Mouse (Mus musculus): Measurements from ENCODE around the gene Gm10563. TPM values are rescaled to one million over a fixed set of nuclear protein-coding genes. Genes with fewer than 3 reads are reported as not detected.
A peak's percentile ranks its signal among the peaks of the same experiment; 100 is the strongest.
"Not testable (repeated sequence)": the region's sequence is repeated elsewhere in the genome, so short reads cannot be mapped to it uniquely, and the experiment has no call there.

The Gm10563 gene
- not detected in 2 replicates for polyA plus RNA-seq (2015; fragmentation: Nextera tagmentation; extraction: Ambion mirVana)

- H3K4me3 ChIP-seq; H3K4me1 ChIP-seq; H3K4me2 ChIP-seq; H3K27ac ChIP-seq (replicated peaks); H3K9ac ChIP-seq; H3K27me3 ChIP-seq (replicated peaks); ATAC-seq (ENCODE audit: extremely low read depth, insufficient number of reproducible peaks, low FRiP score, low TSS enrichment); H3K9me3 ChIP-seq: not testable (repeated sequence)
- 95% methylated on average over 2 of the region's 2 CpGs for WGBS
- peaks cover 95% of the 10 kb centered on the region for H3K36me3 ChIP-seq
Observed at GRCm38 (mm10) chr4:155645308-155645707, at the start of gene Gm10563. Gene Gm10563 (minus strand): TSS chr4:155645408.

- H3K27ac ChIP-seq (replicated peaks) = peak overlapping the region; percentile 32; the same call in 1 of the 2 replicates
- ATAC-seq (ENCODE audit: extremely low read depth, insufficient number of reproducible peaks, low FRiP score, low TSS enrichment) = peak; percentile 45; the same call in 1 of the 2 replicates
- peak overlapping the region; percentile 76 for H3K4me3 ChIP-seq
- H3K36me3 ChIP-seq = no peaks in the 10 kb centered on the region
- peaks cover 14% of the 10 kb centered on the region for H3K4me1 ChIP-seq
- H3K9me3 ChIP-seq = no peaks in the 10 kb centered on the region
- H3K27me3 ChIP-seq (replicated peaks) = peaks cover 37% of the 10 kb centered on the region
- 1% methylated on average over 89 of the region's 92 CpGs for WGBS
- peak overlapping the region; percentile 98 for H3K4me2 ChIP-seq
- H3K9ac ChIP-seq = peak overlapping the region; percentile 85
Observed at GRCm38 (mm10) chr4:155694482-155695401, 49.5 kb upstream of the Gm10563 start.

- Histone ChIP-seq H3K4me1 (peaks cover 14% of the 10 kb centered on the region), H3K4me3 (peak within 1 kb of the TSS; percentile 76), H3K27ac (replicated peaks) (peak within 1 kb of the TSS; percentile 32; the same call in 1 of the 2 replicates), H3K9me3 (no peaks in the 10 kb centered on the region), H3K4me2 (peak within 1 kb of the TSS; percentile 98), H3K27me3 (replicated peaks) (peaks cover 37% of the 10 kb centered on the region), H3K9ac (peak within 1 kb of the TSS; percentile 85), H3K36me3 (no peaks in the 10 kb centered on the region)
- peak; percentile 58; the same call in 1 of the 2 replicates for ATAC-seq (ENCODE audit: extremely low read depth, insufficient number of reproducible peaks, low FRiP score, low TSS enrichment)
- WGBS = 2% methylated on average over 24 of the region's 47 CpGs
Observed at GRCm38 (mm10) chr4:155694111-155694481, 48.9 kb upstream of the Gm10563 start, which contains the start of gene Fndc10. Gene Fndc10 (plus strand): TSS chr4:155694342.

- Histone ChIP-seq H3K27me3 (replicated peaks) (peaks cover 37% of the 10 kb centered on the region), H3K36me3 (no peaks in the 10 kb centered on the region), H3K4me1 (peaks cover 14% of the 10 kb centered on the region), H3K9me3 (no peaks in the 10 kb centered on the region), H3K4me3 (no peak overlapping the region), H3K9ac (no peak overlapping the region), H3K4me2 (no peak overlapping the region), H3K27ac (replicated peaks) (no peak overlapping the region)
- ATAC-seq (ENCODE audit: extremely low read depth, insufficient number of reproducible peaks, low FRiP score, low TSS enrichment) = no peak
- WGBS = 92% methylated on average over 3 of the region's 3 CpGs
Observed at GRCm38 (mm10) chr4:155692421-155692820, 47.2 kb upstream of the Gm10563 start.

GRCm38 (mm10) chr4:155690571-155691375, 45.6 kb upstream of the Gm10563 start:
- Histone ChIP-seq H3K4me1 (peaks cover 9% of the 10 kb centered on the region), H3K9me3 (no peaks in the 10 kb centered on the region), H3K4me2 (no peak overlapping the region), H3K9ac (no peak overlapping the region), H3K36me3 (no peaks in the 10 kb centered on the region), H3K27ac (replicated peaks) (no peak overlapping the region), H3K4me3 (no peak overlapping the region), H3K27me3 (replicated peaks) (peaks cover 28% of the 10 kb centered on the region)
- WGBS = 71% methylated on average over 12 of the region's 12 CpGs
- no peak for ATAC-seq (ENCODE audit: extremely low read depth, insufficient number of reproducible peaks, low FRiP score, low TSS enrichment)

GRCm38 (mm10) chr4:155687764-155688163, 42.6 kb upstream of the Gm10563 start:
- not testable (repeated sequence) for H3K9me3 ChIP-seq; H3K9ac ChIP-seq; H3K4me3 ChIP-seq; H3K27ac ChIP-seq (replicated peaks); H3K4me2 ChIP-seq; H3K4me1 ChIP-seq; ATAC-seq (ENCODE audit: extremely low read depth, insufficient number of reproducible peaks, low FRiP score, low TSS enrichment); H3K36me3 ChIP-seq
- H3K27me3 ChIP-seq (replicated peaks) = peaks cover 10% of the 10 kb centered on the region; the same call in 1 of the 2 replicates
- whole genome bisulfite sequencing = 58% methylated on average over 4 of the region's 4 CpGs

GRCm38 (mm10) chr4:155683670-155684277, 38.6 kb upstream of the Gm10563 start:
- H3K4me1 ChIP-seq; H3K4me2 ChIP-seq; H3K27me3 ChIP-seq (replicated peaks); H3K4me3 ChIP-seq; H3K36me3 ChIP-seq; H3K9ac ChIP-seq; H3K27ac ChIP-seq (replicated peaks); H3K9me3 ChIP-seq; ATAC-seq (ENCODE audit: extremely low read depth, insufficient number of reproducible peaks, low FRiP score, low TSS enrichment): not testable (repeated sequence)
- 89% methylated on average over 16 of the region's 19 CpGs for WGBS

GRCm38 (mm10) chr4:155675991-155676390, 30.8 kb upstream of the Gm10563 start:
- no peak overlapping the region for H3K4me2 ChIP-seq
- H3K4me1 ChIP-seq = no peaks in the 10 kb centered on the region
- no peaks in the 10 kb centered on the region for H3K27me3 ChIP-seq (replicated peaks)
- no peaks in the 10 kb centered on the region for H3K36me3 ChIP-seq
- 64% methylated on average over 2 of the region's 2 CpGs for WGBS
- H3K4me3 ChIP-seq = no peak overlapping the region
- H3K27ac ChIP-seq (replicated peaks) = no peak overlapping the region
- no peak for ATAC-seq (ENCODE audit: extremely low read depth, insufficient number of reproducible peaks, low FRiP score, low TSS enrichment)
- no peak overlapping the region for H3K9ac ChIP-seq
- H3K9me3 ChIP-seq = no peaks in the 10 kb centered on the region

- H3K4me3 ChIP-seq = no peak overlapping the region
Observed at GRCm38 (mm10) chr4:155672082-155672481, 26.9 kb upstream of the Gm10563 start.

GRCm38 (mm10) chr4:155670236-155670635, 25.0 kb upstream of the Gm10563 start:
- H3K9me3 ChIP-seq; H3K27me3 ChIP-seq (replicated peaks); H3K9ac ChIP-seq; H3K27ac ChIP-seq (replicated peaks); ATAC-seq (ENCODE audit: extremely low read depth, insufficient number of reproducible peaks, low FRiP score, low TSS enrichment); H3K4me2 ChIP-seq; H3K36me3 ChIP-seq: not testable (repeated sequence)
- peak overlapping the region; percentile 71; the same call in 1 of the 2 replicates for H3K4me3 ChIP-seq
- WGBS = 70% methylated on average over 4 of the region's 4 CpGs
- peaks cover 12% of the 10 kb centered on the region for H3K4me1 ChIP-seq

More at GRCm38 (mm10) chr4:155672082-155672481, 26.9 kb upstream of the Gm10563 start:
- no peaks in the 10 kb centered on the region for H3K9me3 ChIP-seq
- H3K9ac ChIP-seq = no peak overlapping the region
- no peaks in the 10 kb centered on the region for H3K27me3 ChIP-seq (replicated peaks)
- peaks cover 12% of the 10 kb centered on the region for H3K4me1 ChIP-seq
- H3K27ac ChIP-seq (replicated peaks) = no peak overlapping the region
- H3K36me3 ChIP-seq = no peaks in the 10 kb centered on the region
- no peak for ATAC-seq (ENCODE audit: extremely low read depth, insufficient number of reproducible peaks, low FRiP score, low TSS enrichment)
- H3K4me2 ChIP-seq = no peak overlapping the region
- 43% methylated on average over 2 of the region's 2 CpGs for WGBS

Data from heart, embryonic 13.5 days (tissue).